Mouse (Mus musculus): ENCODE data around the gene Safb. TPM values are rescaled to one million over a fixed set of nuclear protein-coding genes. Genes with fewer than 3 reads are reported as not detected.
"Not testable (repeated sequence)": the region's sequence is repeated elsewhere in the genome, so short reads cannot be mapped to it uniquely, and the experiment has no call there.

Gene Safb
- polyA plus RNA-seq, 1 experiment from 2014 or later, result 125 TPM

GRCm38 (mm10) chr17:56613893-56614292, 29.3 kb downstream of the Safb start:
- WGBS, result under 1% methylated on average over 26 of the region's 26 CpGs
- peaks cover 41% of the 10 kb centered on the region for H3K36me3 ChIP-seq
- not testable (repeated sequence) for H3K27me3 ChIP-seq; H3K9me3 ChIP-seq; ATAC-seq (replicated peaks)
- peak overlapping the region; percentile 93 for H3K27ac ChIP-seq (replicated peaks)
- H3K4me3 ChIP-seq, result peak overlapping the region; percentile 76
- H3K4me2 ChIP-seq (replicated peaks), result peak overlapping the region; percentile 78
- H3K9ac ChIP-seq (replicated peaks), result peak overlapping the region; percentile 70
- H3K4me1 ChIP-seq, result peaks cover 31% of the 10 kb centered on the region

DNA sequence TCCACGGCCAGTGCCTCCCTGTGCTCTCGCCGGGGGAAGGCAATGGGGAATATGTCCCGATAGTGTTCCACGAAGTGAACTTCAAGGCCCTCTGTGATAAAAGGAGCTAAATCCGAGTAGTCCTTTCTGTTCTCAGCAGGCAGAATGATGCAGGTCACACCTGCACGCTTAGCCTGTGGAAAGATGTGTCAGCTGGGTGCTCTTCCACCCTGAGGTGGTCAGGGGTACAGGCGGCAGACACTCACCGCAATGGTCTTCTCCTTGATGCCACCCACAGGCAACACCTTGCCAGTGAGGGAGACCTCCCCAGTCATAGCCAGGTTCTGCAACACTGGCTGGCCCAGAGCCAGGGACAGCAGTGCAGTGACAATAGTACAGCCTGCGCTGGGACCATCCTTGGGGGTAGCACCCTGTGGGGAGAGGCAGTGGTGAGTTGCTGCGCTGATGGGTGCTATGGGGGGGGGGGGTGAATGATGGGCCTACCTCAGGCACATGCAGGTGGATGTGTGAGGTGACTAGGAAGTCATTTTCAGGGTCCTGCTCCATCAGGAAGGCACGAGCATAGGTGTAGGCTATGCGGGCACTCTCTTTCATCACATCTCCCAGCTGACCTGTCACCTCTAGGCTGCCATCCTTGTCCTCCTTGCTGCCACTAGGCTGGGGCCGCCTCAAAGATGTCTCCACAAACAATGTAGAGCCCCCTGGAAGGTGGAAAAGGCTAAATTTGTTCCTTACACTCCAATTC, 29.9 kb downstream of the Safb start:
- WGBS, result 29% methylated on average over 14 of the region's 14 CpGs

DNA sequence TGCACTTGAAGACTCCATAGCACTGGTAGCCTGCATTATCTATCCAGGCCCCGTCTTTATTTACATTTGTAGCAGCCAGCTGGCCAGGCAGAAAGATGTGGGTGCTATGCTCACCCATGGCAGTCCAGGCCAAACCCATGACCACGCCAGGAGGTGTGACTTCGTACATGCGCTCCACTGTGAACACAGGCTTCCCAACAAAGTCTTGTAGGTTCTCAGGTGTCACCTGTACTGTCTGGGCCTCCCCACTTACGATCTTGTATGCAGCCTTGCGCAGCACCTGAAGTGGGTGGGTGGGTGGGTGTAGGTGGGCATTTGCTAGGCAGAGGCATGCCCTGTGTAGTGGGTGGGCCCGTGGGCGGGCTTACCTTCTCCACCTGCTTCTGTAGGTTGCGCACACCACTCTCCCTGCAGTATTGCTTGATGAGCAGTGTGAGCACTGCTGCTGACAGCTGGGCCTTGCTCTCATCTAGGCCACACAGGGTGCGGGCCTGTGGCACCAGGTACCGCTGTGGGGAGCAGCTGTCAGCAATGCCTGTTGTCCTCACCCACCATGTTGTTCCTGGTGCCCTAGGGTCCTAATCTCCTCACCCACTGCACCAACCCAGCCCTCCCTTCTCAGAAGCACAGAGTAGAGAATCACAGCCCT, 30.6 kb downstream of the Safb start:
- no peak for ATAC-seq (replicated peaks)
- peak overlapping the region; percentile 78; the same call in 1 of the 2 replicates for H3K4me2 ChIP-seq (replicated peaks)
- H3K27ac ChIP-seq (replicated peaks), result no peak overlapping the region
- no peaks in the 10 kb centered on the region for H3K9me3 ChIP-seq
- peaks cover 24% of the 10 kb centered on the region for H3K4me1 ChIP-seq
- H3K4me3 ChIP-seq, result no peak overlapping the region
- WGBS, result 90% methylated on average over 11 of the region's 11 CpGs
- peaks cover 53% of the 10 kb centered on the region for H3K36me3 ChIP-seq
- H3K9ac ChIP-seq (replicated peaks), result 0 out of 2 replicates have a peak overlapping the region, but pooled peaks have one; percentile 18
- no peaks in the 10 kb centered on the region for H3K27me3 ChIP-seq

More for the DNA sequence above, 29.9 kb downstream of the Safb start:
- peak overlapping the region; percentile 78 for H3K4me2 ChIP-seq (replicated peaks)
- no peaks in the 10 kb centered on the region for H3K27me3 ChIP-seq
- peak overlapping the region; percentile 76 for H3K4me3 ChIP-seq
- peaks cover 46% of the 10 kb centered on the region for H3K36me3 ChIP-seq
- no peaks in the 10 kb centered on the region for H3K9me3 ChIP-seq
- no peak for ATAC-seq (replicated peaks)
- H3K4me1 ChIP-seq, result peaks cover 28% of the 10 kb centered on the region
- 0 out of 2 replicates have a peak overlapping the region, but pooled peaks have one; percentile 31 for H3K27ac ChIP-seq (replicated peaks)
- peak overlapping the region; percentile 70 for H3K9ac ChIP-seq (replicated peaks)

GRCm38 (mm10) chr17:56615792-56616191, 31.2 kb downstream of the Safb start:
- no peak overlapping the region for H3K27ac ChIP-seq (replicated peaks)
- WGBS, result 86% methylated on average over 4 of the region's 4 CpGs
- no peak overlapping the region for H3K9ac ChIP-seq (replicated peaks)
- no peak overlapping the region for H3K4me2 ChIP-seq (replicated peaks)
- no peaks in the 10 kb centered on the region for H3K9me3 ChIP-seq
- H3K4me1 ChIP-seq, result peaks cover 19% of the 10 kb centered on the region
- H3K27me3 ChIP-seq, result no peaks in the 10 kb centered on the region
- peaks cover 58% of the 10 kb centered on the region for H3K36me3 ChIP-seq
- no peak for ATAC-seq (replicated peaks)
- H3K4me3 ChIP-seq, result no peak overlapping the region

DNA sequence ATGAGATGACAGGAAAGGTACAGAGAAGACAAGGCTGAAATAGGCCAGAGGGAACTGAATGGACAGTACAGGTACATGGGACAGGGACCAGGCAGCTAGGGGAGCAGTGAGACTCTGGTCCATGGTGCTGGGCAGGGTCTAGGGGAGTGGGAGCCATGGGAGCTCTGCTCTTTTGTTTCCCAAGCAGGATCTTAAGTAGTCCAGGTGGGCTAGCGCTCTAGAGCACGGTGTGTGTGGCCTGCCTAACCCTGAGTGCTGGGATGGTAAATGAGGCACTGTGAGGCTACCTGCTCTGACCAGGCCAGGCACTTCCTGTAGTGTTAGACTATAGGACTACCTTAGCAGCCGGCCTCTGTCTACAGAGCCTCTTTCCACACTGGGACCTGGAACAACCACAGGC, 32.1 kb downstream of the Safb start:
- Histone ChIP-seq H3K9me3 (no peaks in the 10 kb centered on the region), H3K4me2 (replicated peaks) (no peak overlapping the region), H3K4me3 (no peak overlapping the region), H3K9ac (replicated peaks) (no peak overlapping the region), H3K27me3 (no peaks in the 10 kb centered on the region), H3K4me1 (peaks cover 18% of the 10 kb centered on the region), H3K36me3 (peaks cover 66% of the 10 kb centered on the region), H3K27ac (replicated peaks) (no peak overlapping the region)
- 82% methylated on average over 3 of the region's 3 CpGs for WGBS
- ATAC-seq (replicated peaks), result no peak

DNA sequence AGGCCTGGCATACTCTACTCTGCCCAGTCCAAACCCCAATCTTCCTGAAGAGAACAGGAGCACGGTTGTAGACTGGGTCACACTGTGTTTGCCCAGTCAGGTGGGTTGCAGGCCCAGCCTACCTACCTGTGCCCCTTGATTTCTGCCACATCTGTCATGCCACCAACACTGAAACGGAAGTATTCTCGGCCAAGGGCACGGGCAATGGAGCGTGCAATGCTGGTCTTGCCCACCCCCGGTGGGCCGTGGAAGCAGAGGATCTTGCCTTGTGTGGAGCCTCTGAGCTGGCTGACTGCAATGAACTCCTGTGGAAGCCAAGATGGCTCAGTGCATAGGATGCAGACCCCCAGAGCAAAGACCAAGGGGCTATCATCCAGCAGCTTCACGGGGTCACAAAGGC, 33.0 kb downstream of the Safb start:
- no peaks in the 10 kb centered on the region for H3K9me3 ChIP-seq
- H3K9ac ChIP-seq (replicated peaks), result no peak overlapping the region
- H3K36me3 ChIP-seq, result peaks cover 74% of the 10 kb centered on the region
- peaks cover 18% of the 10 kb centered on the region for H3K4me1 ChIP-seq
- H3K4me3 ChIP-seq, result no peak overlapping the region
- no peak overlapping the region for H3K27ac ChIP-seq (replicated peaks)
- H3K4me2 ChIP-seq (replicated peaks), result no peak overlapping the region
- no peak for ATAC-seq (replicated peaks)
- 90% methylated on average over 8 of the region's 8 CpGs for WGBS
- H3K27me3 ChIP-seq, result no peaks in the 10 kb centered on the region

GRCm38 (mm10) chr17:56625495-56625894, 40.9 kb downstream of the Safb start:
- Histone ChIP-seq H3K9me3 (no peaks in the 10 kb centered on the region), H3K4me1 (peaks cover 28% of the 10 kb centered on the region), H3K9ac (replicated peaks) (0 out of 2 replicates have a peak overlapping the region, but pooled peaks have one; percentile 10), H3K27me3 (peaks cover 3% of the 10 kb centered on the region; the same call in 1 of the 2 replicates), H3K36me3 (peaks cover 25% of the 10 kb centered on the region), H3K4me2 (replicated peaks) (peak overlapping the region; percentile 89; the same call in 1 of the 2 replicates), H3K4me3 (peak overlapping the region; percentile 79; the same call in 1 of the 2 replicates), H3K27ac (replicated peaks) (no peak overlapping the region)
- ATAC-seq (replicated peaks), result no peak
- 83% methylated on average over 3 of the region's 3 CpGs for WGBS

DNA sequence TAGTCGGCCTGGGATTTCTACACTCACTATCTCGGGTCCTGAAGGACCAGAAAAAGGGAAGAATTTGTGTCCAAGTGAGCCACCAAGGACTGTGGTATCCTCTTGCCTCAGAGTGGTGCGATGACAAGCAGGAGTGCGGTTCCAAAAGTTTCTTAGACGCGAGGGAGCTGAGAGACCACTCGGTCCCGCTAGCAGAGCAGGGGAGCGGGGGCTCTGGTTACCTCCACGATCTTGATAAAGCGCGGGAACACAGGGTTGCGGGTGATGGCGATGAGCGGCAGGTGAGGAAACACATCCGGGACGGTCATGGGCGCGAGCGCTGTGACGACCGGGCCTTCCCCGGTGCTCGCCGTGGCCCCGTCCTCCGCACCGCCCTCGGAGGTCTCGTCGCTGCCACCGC, 41.6 kb downstream of the Safb start:
- Histone ChIP-seq H3K36me3 (peaks cover 18% of the 10 kb centered on the region), H3K27ac (replicated peaks) (peak overlapping the region; percentile 62), H3K9me3 (no peaks in the 10 kb centered on the region), H3K4me1 (peaks cover 28% of the 10 kb centered on the region), H3K27me3 (peaks cover 3% of the 10 kb centered on the region; the same call in 1 of the 2 replicates), H3K4me2 (replicated peaks) (peak overlapping the region; percentile 89), H3K9ac (replicated peaks) (peak overlapping the region; percentile 77), H3K4me3 (peak overlapping the region; percentile 79)
- under 1% methylated on average over 32 of the region's 32 CpGs for WGBS
- ATAC-seq (replicated peaks), result no peak; the same call in 1 of the 2 replicates

DNA sequence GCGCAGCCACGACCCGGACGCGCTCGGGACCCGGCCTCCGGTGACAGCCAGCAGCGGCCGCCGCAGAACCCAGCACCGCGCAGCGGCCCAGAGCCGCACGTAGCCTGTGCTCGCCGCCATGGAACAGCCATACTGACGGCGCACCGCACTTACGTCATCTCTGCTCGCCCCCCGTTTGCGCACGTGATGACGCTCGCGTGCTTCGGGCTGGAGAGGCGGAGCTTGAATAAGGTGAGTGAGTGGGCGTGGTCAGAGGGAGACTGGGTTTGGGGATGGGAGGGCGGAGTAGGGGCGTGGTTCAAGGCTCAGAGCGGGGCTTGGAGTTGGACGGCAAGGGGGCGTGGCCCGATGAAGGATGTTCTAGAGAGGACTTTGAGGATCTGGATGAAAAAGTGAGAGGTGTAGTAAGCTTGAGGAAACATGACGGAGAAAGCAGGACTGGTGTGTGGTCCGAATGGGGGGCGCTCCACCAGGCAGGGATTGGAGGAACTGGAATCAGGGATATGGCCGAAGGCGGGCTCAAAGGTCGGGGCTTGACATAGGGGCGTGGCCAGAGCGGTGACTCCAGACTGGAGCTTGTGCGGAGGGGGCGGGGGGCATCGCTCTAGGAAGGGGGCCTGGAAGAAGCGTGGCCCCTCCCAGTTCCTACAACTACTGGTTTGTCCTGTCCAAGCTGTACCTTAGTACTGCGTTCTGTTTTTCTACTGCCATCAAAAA, 42.3 kb downstream of the Safb start, which contains the start of gene Lonp1:
Gene Lonp1, minus strand, starts transcription at position 134 of the 717 bp plus-strand sequence.
- H3K4me3 ChIP-seq, result peak within 1 kb of the TSS; percentile 79
- peak within 1 kb of the TSS; percentile 62 for H3K27ac ChIP-seq (replicated peaks)
- H3K4me1 ChIP-seq, result peaks cover 28% of the 10 kb centered on the region
- under 1% methylated on average over 51 of the region's 51 CpGs for WGBS
- no peaks in the 10 kb centered on the region for H3K9me3 ChIP-seq
- H3K9ac ChIP-seq (replicated peaks), result peak within 1 kb of the TSS; percentile 77
- H3K27me3 ChIP-seq, result peaks cover 3% of the 10 kb centered on the region; the same call in 1 of the 2 replicates
- H3K36me3 ChIP-seq, result peaks cover 13% of the 10 kb centered on the region
- peak within 1 kb of the TSS; percentile 89 for H3K4me2 ChIP-seq (replicated peaks)
- ATAC-seq (replicated peaks), result peak; percentile 93

DNA sequence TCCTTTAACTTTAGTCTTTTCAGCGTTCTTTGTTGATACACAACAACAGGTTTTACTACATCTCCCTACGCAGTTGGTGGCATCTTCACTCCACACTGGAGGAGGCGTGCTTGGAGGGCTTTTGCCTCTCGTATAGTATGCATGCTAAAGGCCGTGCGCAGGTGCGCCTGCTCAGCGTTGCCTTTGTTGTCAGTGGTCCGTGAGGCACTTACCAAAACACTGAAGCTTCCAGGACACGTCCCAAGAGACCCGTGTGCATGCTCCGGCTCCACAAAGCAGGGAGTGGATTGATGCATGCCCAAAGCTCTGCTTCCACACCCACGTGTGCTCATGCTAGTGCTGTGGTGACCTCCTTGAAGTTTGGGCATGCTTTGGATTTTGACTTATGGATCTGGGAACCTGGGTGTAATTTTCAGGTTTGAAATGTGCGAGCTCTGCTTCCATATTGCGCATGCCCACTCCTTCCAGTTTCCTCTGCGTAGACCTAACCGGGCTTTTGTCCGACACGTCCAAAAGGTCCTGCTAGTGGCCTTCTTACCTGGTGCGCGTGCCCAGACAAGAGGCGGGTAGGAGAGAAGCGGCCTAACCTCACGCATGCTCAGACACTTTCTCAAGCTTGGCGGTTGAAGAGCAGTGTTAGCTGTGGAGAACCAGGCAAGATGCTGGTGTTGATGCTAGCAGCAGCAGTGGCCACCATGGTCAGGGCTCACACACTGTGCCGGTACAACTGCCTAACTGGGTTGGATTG, 43.1 kb downstream of the Safb start, which contains the start of gene Catsperd:
Gene Catsperd, plus strand, starts transcription at position 614 of the 748 bp plus-strand sequence.
- Histone ChIP-seq H3K9me3 (no peaks in the 10 kb centered on the region), H3K27me3 (peaks cover 3% of the 10 kb centered on the region; the same call in 1 of the 2 replicates), H3K4me2 (replicated peaks) (peak within 1 kb of the TSS; percentile 89), H3K4me1 (peaks cover 28% of the 10 kb centered on the region), H3K9ac (replicated peaks) (peak within 1 kb of the TSS; percentile 25; the same call in 1 of the 2 replicates), H3K36me3 (0 out of 2 replicates have a peak, but pooled peaks cover 5% of the 10 kb centered on the region), H3K27ac (replicated peaks) (peak within 1 kb of the TSS; percentile 39), H3K4me3 (peak within 1 kb of the TSS; percentile 79)
- 9% methylated on average over 26 of the region's 26 CpGs for WGBS
- ATAC-seq (replicated peaks), result peak; percentile 48
